Mouse (Mus musculus): Measurements from ENCODE around the gene Tbc1d22a. TPM values are rescaled to one million over a fixed set of nuclear protein-coding genes. Genes with fewer than 3 reads are reported as not detected.
"Not testable (repeated sequence)": the region's sequence is repeated elsewhere in the genome, so short reads cannot be mapped to it uniquely, and the experiment has no call there.

The Tbc1d22a gene
- total and polyA plus RNA-seq, 2 experiments from 2014 or later, result 13.9 to 19.8 TPM

DNA sequence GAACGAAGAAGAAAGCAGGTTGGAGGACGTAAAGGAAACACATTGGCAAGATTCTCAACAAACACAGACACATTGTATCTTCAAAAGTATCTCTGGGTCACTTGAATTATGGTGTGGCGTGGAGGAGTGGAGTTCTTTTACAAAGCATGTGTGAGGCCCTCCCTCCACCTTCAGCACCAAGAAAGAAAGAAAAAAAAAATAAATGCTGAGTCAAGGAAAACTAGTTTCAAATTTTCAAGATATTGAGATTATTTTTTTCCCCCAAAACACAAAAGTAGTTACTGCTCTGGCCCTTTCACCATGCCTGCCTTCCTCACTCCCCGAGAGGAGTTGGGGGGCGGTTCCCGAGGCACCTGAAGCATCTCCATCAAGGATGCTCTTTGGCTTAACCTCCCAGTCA is 35.7 kb upstream of the Tbc1d22a start:
- DNase-seq (ENCODE audit: low spot score) (no peak), ATAC-seq (ENCODE audit: low FRiP score) (no peak)
- TF ChIP-seq CTCF (IDR thresholded peaks at IDR 0.05), result no peak
- no peaks in the 10 kb centered on the region for H3K36me3 ChIP-seq (ENCODE audit: insufficient read depth, low read length)
- WGBS, result 92% methylated on average over 6 of the region's 6 CpGs
- H3K9me3 ChIP-seq (ENCODE audit: low read length), result no peaks in the 10 kb centered on the region
- H3K27me3 ChIP-seq (ENCODE audit: insufficient read depth, low read length), result no peaks in the 10 kb centered on the region
- no peak overlapping the region for H3K9ac ChIP-seq (replicated peaks; ENCODE audit: low read length, poor library complexity, severe bottlenecking)
- no peak overlapping the region for H3K27ac ChIP-seq (ENCODE audit: low read depth, low read length)
- no peak overlapping the region for H3K4me3 ChIP-seq (ENCODE audit: low read depth, low read length)
- peaks cover 17% of the 10 kb centered on the region; the same call in 1 of the 2 replicates for H3K4me1 ChIP-seq (ENCODE audit: insufficient read depth, low read length)
- no peak overlapping the region for H3K4me2 ChIP-seq (ENCODE audit: low read depth, low read length, poor library complexity, severe bottlenecking)

DNA sequence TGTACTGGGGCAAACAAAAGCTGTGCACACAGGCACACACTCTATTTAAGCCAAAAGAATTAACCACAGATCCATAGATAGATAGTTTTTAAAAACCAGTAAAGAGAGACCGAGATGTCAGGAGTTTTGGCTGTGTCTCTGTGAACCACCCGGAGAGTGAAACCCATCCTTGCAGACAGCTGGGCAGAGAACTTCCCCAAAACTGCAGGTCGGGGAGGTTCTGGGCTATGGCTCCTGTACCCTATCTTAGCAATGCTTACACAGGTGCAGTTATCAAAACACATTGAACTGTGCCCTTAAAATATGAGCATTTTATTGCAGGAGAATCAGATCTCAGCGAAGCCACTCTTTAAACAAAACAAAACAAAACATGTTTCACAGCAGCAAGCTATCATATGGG is 33.8 kb upstream of the Tbc1d22a start:
- 82% methylated on average over 4 of the region's 4 CpGs for WGBS

GRCm38 (mm10) chr15:86181321-86181720 is 32.9 kb upstream of the Tbc1d22a start:
- DNase-seq (ENCODE audit: low spot score); H3K9ac ChIP-seq (replicated peaks; ENCODE audit: low read length, poor library complexity, severe bottlenecking); H3K36me3 ChIP-seq (ENCODE audit: insufficient read depth, low read length); ATAC-seq (ENCODE audit: low FRiP score); H3K27ac ChIP-seq (ENCODE audit: low read depth, low read length); H3K27me3 ChIP-seq (ENCODE audit: insufficient read depth, low read length); H3K4me2 ChIP-seq (ENCODE audit: low read depth, low read length, poor library complexity, severe bottlenecking); H3K4me3 ChIP-seq (ENCODE audit: low read depth, low read length); H3K9me3 ChIP-seq (ENCODE audit: low read length): not testable (repeated sequence)
- H3K4me1 ChIP-seq (ENCODE audit: insufficient read depth, low read length), result peaks cover 22% of the 10 kb centered on the region; the same call in 1 of the 2 replicates
- 89% methylated on average over 3 of the region's 3 CpGs for WGBS

More for the DNA sequence above, 33.8 kb upstream of the Tbc1d22a start:
- H3K4me2 ChIP-seq (ENCODE audit: low read depth, low read length, poor library complexity, severe bottlenecking), result no peak overlapping the region
- no peak for TF ChIP-seq CTCF (IDR thresholded peaks at IDR 0.05)
- H3K27me3 ChIP-seq (ENCODE audit: insufficient read depth, low read length), result no peaks in the 10 kb centered on the region
- DNase-seq (ENCODE audit: low spot score) (no peak), ATAC-seq (ENCODE audit: low FRiP score) (no peak)
- H3K4me3 ChIP-seq (ENCODE audit: low read depth, low read length), result no peak overlapping the region
- peaks cover 18% of the 10 kb centered on the region; the same call in 1 of the 2 replicates for H3K4me1 ChIP-seq (ENCODE audit: insufficient read depth, low read length)
- no peak overlapping the region for H3K27ac ChIP-seq (ENCODE audit: low read depth, low read length)
- no peaks in the 10 kb centered on the region for H3K9me3 ChIP-seq (ENCODE audit: low read length)
- H3K9ac ChIP-seq (replicated peaks; ENCODE audit: low read length, poor library complexity, severe bottlenecking), result no peak overlapping the region
- H3K36me3 ChIP-seq (ENCODE audit: insufficient read depth, low read length), result no peaks in the 10 kb centered on the region

GRCm38 (mm10) chr15:86181941-86182439 is 32.3 kb upstream of the Tbc1d22a start:
- Histone ChIP-seq H3K27ac (ENCODE audit: low read depth, low read length) (no peak overlapping the region), H3K9ac (replicated peaks; ENCODE audit: low read length, poor library complexity, severe bottlenecking) (0 out of 2 replicates have a peak overlapping the region, but pooled peaks have one; percentile 13), H3K9me3 (ENCODE audit: low read length) (no peaks in the 10 kb centered on the region), H3K27me3 (ENCODE audit: insufficient read depth, low read length) (no peaks in the 10 kb centered on the region), H3K4me2 (ENCODE audit: low read depth, low read length, poor library complexity, severe bottlenecking) (0 out of 2 replicates have a peak overlapping the region, but pooled peaks have one; percentile 4), H3K4me1 (ENCODE audit: insufficient read depth, low read length) (peaks cover 26% of the 10 kb centered on the region; the same call in 1 of the 2 replicates), H3K36me3 (ENCODE audit: insufficient read depth, low read length) (no peaks in the 10 kb centered on the region), H3K4me3 (ENCODE audit: low read depth, low read length) (no peak overlapping the region)
- no peak for DNase-seq (ENCODE audit: low spot score)
- TF ChIP-seq CTCF (IDR thresholded peaks at IDR 0.05), result no peak
- WGBS, result 29% methylated on average over 11 of the region's 11 CpGs
- no peak for ATAC-seq (ENCODE audit: low FRiP score)

DNA sequence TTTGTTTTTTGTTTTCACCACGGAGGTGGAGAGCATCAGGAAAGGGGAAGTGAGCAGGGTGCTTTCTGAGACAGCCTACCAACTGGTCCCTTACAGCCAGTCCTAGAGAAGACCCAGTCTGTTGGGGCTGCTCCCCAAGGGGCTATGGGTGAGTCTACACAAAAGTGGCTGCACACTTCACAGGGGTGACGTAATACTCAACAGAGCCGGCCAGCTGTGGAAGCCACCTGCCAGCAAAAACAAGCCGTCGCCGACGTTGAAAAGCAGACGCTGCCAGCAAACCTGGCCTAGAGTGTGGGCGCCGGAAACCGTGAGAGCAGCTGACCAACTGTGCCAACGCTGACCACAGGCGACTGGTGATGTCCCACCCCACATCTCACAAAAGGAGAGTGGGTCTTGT is 31.6 kb upstream of the Tbc1d22a start:
- Histone ChIP-seq H3K4me2 (ENCODE audit: low read depth, low read length, poor library complexity, severe bottlenecking) (no peak overlapping the region), H3K9ac (replicated peaks; ENCODE audit: low read length, poor library complexity, severe bottlenecking) (no peak overlapping the region), H3K27ac (ENCODE audit: low read depth, low read length) (no peak overlapping the region), H3K4me1 (ENCODE audit: insufficient read depth, low read length) (peaks cover 26% of the 10 kb centered on the region; the same call in 1 of the 2 replicates), H3K4me3 (ENCODE audit: low read depth, low read length) (no peak overlapping the region), H3K36me3 (ENCODE audit: insufficient read depth, low read length) (no peaks in the 10 kb centered on the region), H3K27me3 (ENCODE audit: insufficient read depth, low read length) (no peaks in the 10 kb centered on the region), H3K9me3 (ENCODE audit: low read length) (no peaks in the 10 kb centered on the region)
- WGBS, result 41% methylated on average over 13 of the region's 13 CpGs
- ATAC-seq (ENCODE audit: low FRiP score), result no peak
- no peak for DNase-seq (ENCODE audit: low spot score)
- no peak for TF ChIP-seq CTCF (IDR thresholded peaks at IDR 0.05)

DNA sequence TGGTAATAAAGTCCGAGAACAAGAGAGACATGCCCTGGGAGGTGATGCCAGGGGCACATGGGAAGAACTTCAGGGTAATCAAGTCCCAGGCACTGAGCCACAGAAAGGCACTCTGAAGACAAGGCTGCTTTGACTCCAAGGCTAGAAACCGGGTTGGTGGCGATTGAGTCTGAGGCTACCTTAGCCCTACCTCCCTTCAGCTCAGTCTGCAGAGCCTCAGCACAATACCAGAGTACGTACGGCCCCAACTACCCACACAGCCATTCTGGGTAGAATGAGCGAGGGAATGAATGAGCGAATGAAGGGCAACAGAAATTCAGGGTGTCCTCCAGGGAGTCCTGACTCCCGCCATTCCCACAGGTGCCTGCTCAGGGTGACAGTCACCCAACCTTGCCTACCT is 30.8 kb upstream of the Tbc1d22a start:
- no peak for TF ChIP-seq CTCF (IDR thresholded peaks at IDR 0.05)
- Histone ChIP-seq H3K4me3 (ENCODE audit: low read depth, low read length) (no peak overlapping the region), H3K4me2 (ENCODE audit: low read depth, low read length, poor library complexity, severe bottlenecking) (peak overlapping the region; percentile 84), H3K36me3 (ENCODE audit: insufficient read depth, low read length) (no peaks in the 10 kb centered on the region), H3K27ac (ENCODE audit: low read depth, low read length) (no peak overlapping the region), H3K9ac (replicated peaks; ENCODE audit: low read length, poor library complexity, severe bottlenecking) (no peak overlapping the region), H3K9me3 (ENCODE audit: low read length) (no peaks in the 10 kb centered on the region), H3K4me1 (ENCODE audit: insufficient read depth, low read length) (peaks cover 26% of the 10 kb centered on the region; the same call in 1 of the 2 replicates), H3K27me3 (ENCODE audit: insufficient read depth, low read length) (no peaks in the 10 kb centered on the region)
- ATAC-seq (ENCODE audit: low FRiP score) (no peak), DNase-seq (ENCODE audit: low spot score) (no peak)
- WGBS, result 97% methylated on average over 8 of the region's 8 CpGs
